Comparison of ENCODE assay signal across 7 mouse cellular contexts in the genomic region with DNA sequence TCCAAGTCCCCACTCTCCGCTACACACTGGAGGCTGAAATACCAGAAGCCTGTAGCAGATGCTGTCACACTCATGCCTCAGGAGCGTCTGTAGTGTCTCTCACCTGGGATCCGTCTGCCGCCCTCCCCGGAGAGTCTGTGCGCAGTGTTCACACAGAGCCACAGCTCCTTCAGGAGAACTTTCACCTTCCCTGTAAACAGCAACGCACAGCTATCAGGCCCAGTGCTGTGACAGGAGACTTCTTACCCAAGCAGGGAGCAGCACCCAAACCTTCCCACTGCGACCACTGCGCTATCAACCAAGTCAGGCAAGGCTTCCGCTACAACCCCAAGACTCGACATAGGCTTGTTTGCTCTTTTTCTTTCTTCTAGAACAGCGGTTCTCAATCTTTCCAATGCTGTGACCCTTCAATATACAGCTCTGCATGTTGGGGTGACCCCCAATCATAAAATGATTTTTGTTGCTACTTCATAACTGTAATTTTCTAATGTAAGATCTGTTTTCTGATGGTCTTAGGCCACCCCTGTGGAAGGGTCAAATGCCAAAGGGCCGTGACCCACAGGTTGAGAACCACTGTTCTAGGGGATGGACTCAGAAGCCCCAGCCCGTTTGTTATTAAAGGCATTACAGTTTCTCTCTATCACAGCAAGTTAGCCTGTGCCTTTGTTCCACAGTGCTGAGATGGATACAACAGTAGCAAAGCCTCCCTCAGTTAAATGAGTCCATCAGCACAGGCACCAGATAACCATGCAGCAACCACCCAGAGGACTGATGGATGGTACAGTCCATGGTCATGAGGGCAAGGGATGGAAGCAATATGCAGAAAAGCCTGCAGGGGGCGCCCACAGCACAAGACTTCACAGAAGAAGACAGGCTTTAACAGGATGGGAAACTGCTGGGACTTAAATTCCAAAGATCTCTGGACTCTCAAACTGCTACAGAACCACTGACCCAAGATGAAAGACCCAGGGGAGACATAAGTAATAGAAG. TPM values are rescaled to one million over a fixed set of nuclear protein-coding genes. Genes with fewer than 3 reads are reported as not detected.
DNase-seq lines count a peak whose midpoint lies in the region; ATAC-seq and TF ChIP-seq lines count a peak whose summit lies in the region.

No protein-coding gene starts in this region.

- no peaks in the 10 kb centered on the region for H3K4me1 ChIP-seq in forebrain, embryonic 10.5 days

- DNase-seq in Patski (ENCODE audit: low read depth, low spot score), result no peak
- peak; percentile 20 for DNase-seq in c-Kit-negative CD71-positive TER-119-positive erythroid progenitor cells, embryonic 14.5 days (ENCODE audit: low read depth, low spot score)
- DNase-seq in forebrain, embryonic 10.5 days (ENCODE audit: extremely low spot score, low spot score), result peak; percentile 51
- peak; percentile 61 to 74 for DNase-seq in heart, postnatal 36 days
- DNase-seq in kidney, postnatal 4 days, result peak; percentile 83 to 86
- DNase-seq in lung, postnatal 10 days, result peak; percentile 76
- peak; percentile 74 for DNase-seq in right cerebral cortex, adult 18-20 months

- no peak for TF ChIP-seq CTCF in Patski (IDR thresholded peaks at IDR 0.05)

- in situ Hi-C loops in Patski (cut with MboI; ENCODE audit: low pct_unique_long_range_greater_than_20kb), result no loop called here

- CTCF ChIA-PET in Patski (lab: Charles Lee), result interaction anchor here (1.0 to 1.2 kb wide), 2 partner anchors 9 to 24 kb away, joined by 3 read pairs; no protein-coding TSS in a partner anchor

- POLR2A ChIA-PET in Patski (lab: Charles Lee), result no interaction called here

- intact Hi-C loops in heart, postnatal 36 days (cut with DNase I), result loop anchor here (2.0 kb wide), 1 partner anchor 32 kb away; no protein-coding TSS in a partner anchor

- no peaks in the 10 kb centered on the region for H3K9me3 ChIP-seq in forebrain, embryonic 10.5 days

- ATAC-seq in Patski, result peak; percentile 56

- no peak overlapping the region for H3K4me3 ChIP-seq in forebrain, embryonic 10.5 days

- H3K27ac ChIP-seq in forebrain, embryonic 10.5 days, result no peak overlapping the region

- peaks cover 91% of the 10 kb centered on the region for H3K36me3 ChIP-seq in forebrain, embryonic 10.5 days (replicated peaks)

- H3K27me3 ChIP-seq in Patski, result no peaks in the 10 kb centered on the region
- no peaks in the 10 kb centered on the region for H3K27me3 ChIP-seq in forebrain, embryonic 10.5 days (ENCODE audit: poor library complexity, severe bottlenecking)

- WGBS in forebrain, embryonic 10.5 days, result 90% methylated on average over 15 of the region's 15 CpGs

RNA-seq across cellular contexts. Expression of gene Ice1, which starts 26.7 kb away (rescaled TPM):
- 40.2 TPM for polyA plus RNA-seq in Patski (2021)
- 21.8 and 22.4 TPM in 2 replicates for polyA plus RNA-seq in forebrain, embryonic 10.5 days (2016; fragmentation: Nextera tagmentation; extraction: Ambion mirVana)
- total RNA-seq in heart, postnatal 36 days (2021), result 10 to 100 TPM; 25.6 to 27.2 TPM
